Mouse (Mus musculus) neural tube, embryonic 15.5 days (tissue): Measurements from ENCODE around the gene Gm26938. TPM values are rescaled to one million over a fixed set of nuclear protein-coding genes. Genes with fewer than 3 reads are reported as not detected.

Experiments used
- microRNA-seq: library from miRNA; unstranded; fragments of <30 nt; microRNA quantifications from one replicate; pipeline ENCODE4, GENCODE M21; 2017
- polyA plus RNA-seq: library from polyadenylated mRNA; unstranded; fragments of >200 nt; fragmentation: Nextera tagmentation; extraction: Ambion mirVana; gene quantifications from 2 replicates; pipeline ENCODE4 v1.2.1, GENCODE M21; 2015

The Gm26938 gene
- polyA plus RNA-seq, 1 experiment from 2014 or later: not detected

Small RNA genes lying within 50 kb of the gene (microRNA-seq; reads per million reads assigned to microRNA genes)
- not detected for gene Mir7037

Other genes starting within 250 kb of the Gm26938 start
- 8.4 and 8.5 TPM in 2 replicates for gene Micall2, start 90.1 kb downstream of the Gm26938 start, polyA plus RNA-seq
- gene Ints1, start 50.7 kb downstream of the Gm26938 start, polyA plus RNA-seq: 25.6 and 29.0 TPM in 2 replicates
- 10.8 and 14.2 TPM in 2 replicates for gene Mafk, start 34.9 kb downstream of the Gm26938 start, polyA plus RNA-seq
- 0.20 and 1.7 TPM in 2 replicates for gene Tmem184a, start 6.5 kb downstream of the Gm26938 start, polyA plus RNA-seq
- gene Psmg3, start 478 bp upstream of the Gm26938 start, polyA plus RNA-seq: 72.1 and 76.3 TPM in 2 replicates
- 5.7 TPM in 2 replicates for gene Elfn1, start 81.5 kb upstream of the Gm26938 start, polyA plus RNA-seq